10 mouse cellular contexts compared by ENCODE assay signal in the genomic region with DNA sequence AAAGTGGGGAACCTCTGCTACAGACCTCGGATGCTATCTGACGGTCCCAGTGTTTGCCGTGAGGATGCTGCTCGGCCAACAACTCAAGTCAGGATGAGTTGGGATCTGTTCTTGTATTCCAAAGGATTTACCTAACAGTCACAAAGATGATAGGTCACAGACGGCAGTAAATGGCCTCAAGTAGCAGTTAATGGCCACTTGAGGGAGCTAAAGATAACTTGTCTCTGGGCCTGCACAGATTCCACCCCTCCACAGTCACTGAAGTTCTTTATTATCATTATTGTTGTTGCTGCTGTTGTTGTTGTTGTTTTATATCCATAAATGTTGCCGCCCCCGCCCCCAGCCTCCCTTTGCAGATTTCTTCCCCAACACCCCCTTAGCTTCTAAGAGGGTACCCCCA.
A peak's percentile ranks its signal among the peaks of the same experiment; 100 is the strongest.
DNase-seq lines count a peak whose midpoint lies in the region; ATAC-seq and TF ChIP-seq lines count a peak whose summit lies in the region.
"Had no signal": no experiment of that assay in that cellular context is flagged by ENCODE, and none has a peak within 500 bp of the region (broad histone marks: within the 10 kb centered on the region; RNA-seq: fewer than 3 reads in every experiment).

No protein-coding gene starts in this region.

- WGBS in kidney, adult 2 months, result 38% methylated on average over 7 of the region's 7 CpGs
- 40% methylated on average over 7 of the region's 7 CpGs for WGBS in kidney, embryonic 16.5 days
- WGBS in intestine, postnatal 0 days, result 41% methylated on average over 7 of the region's 7 CpGs

- H3K27ac ChIP-seq in kidney, adult 2 months (ENCODE audit: insufficient read depth, low read depth, low read length), result no peak overlapping the region
- no peak overlapping the region for H3K27ac ChIP-seq in kidney, embryonic 16.5 days (ENCODE audit: low read length)
- H3K27ac ChIP-seq in intestine, postnatal 0 days (ENCODE audit: low read depth, low read length), result no peak overlapping the region
- H3K27ac ChIP-seq: stomach, embryonic 15.5 days had no signal

- no peak overlapping the region for H3K4me2 ChIP-seq in kidney, embryonic 16.5 days (replicated peaks; ENCODE audit: low read depth, low read length)
- no peak overlapping the region for H3K4me2 ChIP-seq in intestine, postnatal 0 days (replicated peaks; ENCODE audit: low read depth)
- H3K4me2 ChIP-seq: stomach, embryonic 15.5 days had no signal

- no peaks in the 10 kb centered on the region for H3K36me3 ChIP-seq in kidney, adult 2 months (ENCODE audit: control insufficient read depth, insufficient read depth, low read length)
- no peaks in the 10 kb centered on the region for H3K36me3 ChIP-seq in kidney, embryonic 16.5 days (ENCODE audit: insufficient read depth, low read length)
- no peaks in the 10 kb centered on the region for H3K36me3 ChIP-seq in G1E (replicated peaks)
- H3K36me3 ChIP-seq in intestine, postnatal 0 days (ENCODE audit: control insufficient read depth, insufficient read depth), result no peaks in the 10 kb centered on the region
- H3K36me3 ChIP-seq: stomach, embryonic 15.5 days had no signal

- 0 out of 2 replicates have a peak, but pooled peaks have one; percentile 13 for TF ChIP-seq CTCF in kidney, adult 2 months (conservative IDR thresholded peaks at IDR 0.05; ENCODE audit: insufficient read depth, insufficient read length, low read depth, low read length)
- TF ChIP-seq CTCF in G1E (IDR thresholded peaks at IDR 0.05; ENCODE audit: low read depth, low read length), result peak; percentile 63
- TF ChIP-seq CTCF in intestine, postnatal 0 days (IDR thresholded peaks at IDR 0.05; ENCODE audit: low read depth), result peak; percentile 73

- no peaks in the 10 kb centered on the region for H3K9me3 ChIP-seq in kidney, embryonic 16.5 days (ENCODE audit: low read length)
- H3K9me3 ChIP-seq in G1E (replicated peaks), result no peaks in the 10 kb centered on the region
- no peaks in the 10 kb centered on the region for H3K9me3 ChIP-seq in intestine, postnatal 0 days (ENCODE audit: control insufficient read depth)
- H3K9me3 ChIP-seq: megakaryocyte, embryonic 14.5 days; stomach, embryonic 15.5 days had no signal

- peak; percentile 25 for DNase-seq in kidney, adult 2 months
- peak; percentile 25 for DNase-seq in CD4-positive helper T cell, adult 2 months (ENCODE audit: low read depth, low spot score)
- no peak for DNase-seq in G1E (ENCODE audit: low spot score)
- DNase-seq in heart, adult 8-10 months (ENCODE audit: low spot score), result no peak
- no peak for DNase-seq in adrenal gland, postnatal 36 days
- DNase-seq: adrenal gland, postnatal 25 days had no signal

- H3K27me3 ChIP-seq in kidney, adult 2 months (replicated peaks; ENCODE audit: control insufficient read depth, insufficient read depth, low read length), result no peaks in the 10 kb centered on the region
- no peaks in the 10 kb centered on the region for H3K27me3 ChIP-seq in kidney, embryonic 16.5 days (ENCODE audit: insufficient read depth, low read length)
- no peaks in the 10 kb centered on the region for H3K27me3 ChIP-seq in G1E (ENCODE audit: insufficient read depth, low read length)
- no peaks in the 10 kb centered on the region for H3K27me3 ChIP-seq in intestine, postnatal 0 days (replicated peaks; ENCODE audit: control insufficient read depth, insufficient read depth, low read length)
- H3K27me3 ChIP-seq: megakaryocyte, embryonic 14.5 days; stomach, embryonic 15.5 days had no signal

- no peak for TF ChIP-seq POLR2A in kidney, adult 2 months (IDR thresholded peaks at IDR 0.05; ENCODE audit: low read depth, low read length)

- no peaks in the 10 kb centered on the region for H3K4me1 ChIP-seq in kidney, adult 2 months (ENCODE audit: control insufficient read depth, insufficient read depth, low read length)
- 0 out of 2 replicates have a peak, but pooled peaks cover 3% of the 10 kb centered on the region for H3K4me1 ChIP-seq in kidney, embryonic 16.5 days (ENCODE audit: insufficient read depth, low read length)
- peaks cover 46% of the 10 kb centered on the region for H3K4me1 ChIP-seq in G1E (ENCODE audit: insufficient read depth, low read depth, low read length)
- H3K4me1 ChIP-seq in intestine, postnatal 0 days (replicated peaks; ENCODE audit: control insufficient read depth, insufficient read depth, low read length), result no peaks in the 10 kb centered on the region
- H3K4me1 ChIP-seq: stomach, embryonic 15.5 days had no signal

- H3K9ac ChIP-seq in kidney, embryonic 16.5 days (replicated peaks; ENCODE audit: low read length), result no peak overlapping the region
- H3K9ac ChIP-seq in intestine, postnatal 0 days (ENCODE audit: low read depth, low read length), result no peak overlapping the region
- H3K9ac ChIP-seq: stomach, embryonic 15.5 days had no signal

- H3K4me3 ChIP-seq in kidney, adult 2 months (ENCODE audit: insufficient read depth, low read depth, low read length), result no peak overlapping the region
- no peak overlapping the region for H3K4me3 ChIP-seq in kidney, embryonic 16.5 days (ENCODE audit: low read length)
- no peak overlapping the region for H3K4me3 ChIP-seq in G1E (ENCODE audit: low read depth, low read length)
- H3K4me3 ChIP-seq in intestine, postnatal 0 days (ENCODE audit: low read depth, low read length), result no peak overlapping the region
- H3K4me3 ChIP-seq: megakaryocyte, embryonic 14.5 days; stomach, embryonic 15.5 days had no signal

- no peak for ATAC-seq in kidney, embryonic 16.5 days (ENCODE audit: low FRiP score, low TSS enrichment)
- ATAC-seq in G1E (ENCODE audit: extremely low read depth, insufficient number of reproducible peaks, low FRiP score, poor library complexity, severe bottlenecking), result 0 out of 2 replicates have a peak, but pooled peaks have one; percentile 23
- no peak for ATAC-seq in intestine, postnatal 0 days

Comparison
In these comparisons a context has a peak if more than half of its experiments do, and no peak if none do; other contexts are left out.
1. DNase-seq: peak in kidney, adult 2 months (single experiment) and CD4-positive helper T cell, adult 2 months (single experiment); none in G1E (single experiment), heart, adult 8-10 months (single experiment) and adrenal gland, postnatal 36 days (0 of 2).
2. CTCF ChIP-seq: peak in every context shown above with its lines; median percentile 73 in intestine, postnatal 0 days; 63 in G1E; 13 in kidney, adult 2 months.